Mouse (Mus musculus) cerebellum, adult 2 months (tissue): Measurements from ENCODE around the gene Arhgap10.

Experiments
- CTCF ChIP-seq: fragments of 200-500 bp; IDR thresholded peaks from 2 replicates; pipeline ENCODE4 v1.5.1; 2011; ENCODE audit warnings: low read depth, mild to moderate bottlenecking, control low read depth, low read length, moderate library complexity, borderline replicate concordance; ENCODE audit not compliant: insufficient read depth
- POLR2A ChIP-seq: fragments of 200-500 bp; IDR thresholded peaks from 2 replicates; pipeline ENCODE4 v1.6.1; 2011; ENCODE audit warnings: low read length, control low read depth, borderline replicate concordance; ENCODE audit not compliant: insufficient read depth

- TF ChIP-seq POLR2A (no peak), CTCF (no peak)
Measured at GRCm38 (mm10) chr8:77364472-77364871, 153.3 kb downstream of the Arhgap10 start.
